Mouse (Mus musculus) heart, postnatal 0 days (tissue): ENCODE data around the gene Tbc1d17.

ENCODE experiments used
- CTCF ChIP-seq: IDR thresholded peaks from 2 replicates; pipeline ENCODE4 v1.5.1; 2016; ENCODE audit warnings: antibody characterized with exemption, control low read depth, low read depth
- EP300 ChIP-seq: IDR thresholded peaks from 2 replicates; pipeline ENCODE4 v1.6.1; 2016; ENCODE audit warnings: antibody characterized with exemption, low read depth

DNA sequence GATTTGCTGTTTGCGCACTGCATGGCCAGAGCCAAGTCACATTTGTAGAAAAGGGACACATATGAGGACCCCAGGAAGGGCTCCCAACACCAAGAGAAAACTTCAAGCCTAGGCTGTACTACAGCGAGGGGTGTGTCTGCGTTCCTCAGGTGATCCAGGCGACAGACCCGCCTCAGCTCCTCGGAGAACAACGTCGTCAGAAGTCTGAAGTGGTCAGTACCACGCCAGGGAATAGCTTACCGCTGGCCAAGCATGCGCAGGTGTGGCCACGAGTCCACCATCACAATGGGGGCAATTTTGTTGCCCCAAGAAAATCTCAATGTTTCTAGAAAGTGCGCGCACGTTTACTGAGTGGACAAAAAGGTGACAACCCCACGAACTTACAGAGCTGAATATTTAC is 19.6 kb upstream of the Tbc1d17 start:
- TF ChIP-seq CTCF (no peak), EP300 (no peak)
